Mouse (Mus musculus) neural tube, embryonic 15.5 days (tissue): ENCODE measurements at regions not wholly inside any gene's neighbourhood (a gene's known extent, or its start where the extent isn't known, plus 50 kb on each side); places are given as distances from the start of the nearest gene placed in this dataset.
A peak's percentile ranks its signal among the peaks of the same experiment; 100 is the strongest.

Experiments
- ATAC-seq: fragments of 200-750 bp; cut with Nextera tagmentation; 2 replicates; pipeline ENCODE4 v1.8.0; 2017; ENCODE audit warnings: mild to moderate bottlenecking, moderate TSS enrichment, moderate library complexity; ENCODE audit not compliant: low FRiP score
- H3K27ac ChIP-seq: fragments of 300-500 bp; sonication (generic); replicated peaks from 2 replicates; pipeline ENCODE4 v1.5.1; 2015; ENCODE audit warnings: mild to moderate bottlenecking, inconsistent platforms
- H3K27me3 ChIP-seq: fragments of 300-500 bp; sonication (generic); replicated peaks from 2 replicates; pipeline ENCODE4 v1.6.1; 2015; ENCODE audit warnings: inconsistent platforms
- H3K36me3 ChIP-seq: fragments of 300-500 bp; sonication (generic); 2 replicates; pipeline ENCODE4 v1.6.1; 2015; ENCODE audit warnings: inconsistent platforms
- H3K4me1 ChIP-seq: fragments of 300-500 bp; sonication (generic); 2 replicates; pipeline ENCODE4 v1.6.1; 2015; ENCODE audit warnings: inconsistent platforms
- H3K4me2 ChIP-seq: fragments of 300-500 bp; sonication (generic); 2 replicates; pipeline ENCODE4 v1.6.1; 2015; ENCODE audit warnings: inconsistent platforms, mild to moderate bottlenecking, moderate library complexity
- H3K4me3 ChIP-seq: fragments of 300-500 bp; sonication (generic); replicated peaks from 2 replicates; pipeline ENCODE4 v1.5.1; 2015; ENCODE audit warnings: mild to moderate bottlenecking, inconsistent platforms
- H3K9ac ChIP-seq: fragments of 300-500 bp; sonication (generic); replicated peaks from 2 replicates; pipeline ENCODE4 v1.6.1; 2015; ENCODE audit warnings: mild to moderate bottlenecking, inconsistent platforms
- H3K9me3 ChIP-seq: fragments of 300-500 bp; sonication (generic); replicated peaks from 2 replicates; pipeline ENCODE4 v1.6.1; 2016; ENCODE audit warnings: inconsistent platforms
- WGBS: fragments of 180-500 bp; shearing (Covaris S2); methylation state at CpG from one replicate; pipeline ENCODE4 v1.1.7; 2015; ENCODE audit warnings: mixed read lengths; 5-methylcytosine and 5-hydroxymethylcytosine counted together

GRCm38 (mm10) chr11:84760622-84761196 is 58.6 kb downstream of the Mrm1 start:
- Histone ChIP-seq H3K36me3 (no peaks in the 10 kb centered on the region), H3K4me2 (peak overlapping the region; percentile 46), H3K27ac (peak overlapping the region; percentile 64), H3K9me3 (0 out of 2 replicates have a peak, but pooled peaks cover 5% of the 10 kb centered on the region), H3K27me3 (0 out of 2 replicates have a peak, but pooled peaks cover 4% of the 10 kb centered on the region), H3K9ac (peak overlapping the region; percentile 4; the same call in 1 of the 2 replicates), H3K4me3 (peak overlapping the region; percentile 8; the same call in 1 of the 2 replicates), H3K4me1 (peaks cover 43% of the 10 kb centered on the region)
- peak; percentile 51; the same call in 1 of the 2 replicates for ATAC-seq
- 7% methylated on average over 15 of the region's 15 CpGs for WGBS

GRCm38 (mm10) chr11:84759478-84759986 is 59.8 kb downstream of the Mrm1 start:
- ATAC-seq: no peak
- Histone ChIP-seq H3K4me1 (peaks cover 32% of the 10 kb centered on the region), H3K27ac (no peak overlapping the region), H3K4me3 (no peak overlapping the region), H3K9ac (no peak overlapping the region), H3K27me3 (0 out of 2 replicates have a peak, but pooled peaks cover 4% of the 10 kb centered on the region), H3K36me3 (no peaks in the 10 kb centered on the region), H3K9me3 (0 out of 2 replicates have a peak, but pooled peaks cover 5% of the 10 kb centered on the region), H3K4me2 (no peak overlapping the region)
- whole genome bisulfite sequencing: 83% methylated on average over 5 of the region's 5 CpGs

- Histone ChIP-seq H3K9me3 (0 out of 2 replicates have a peak, but pooled peaks cover 5% of the 10 kb centered on the region), H3K36me3 (no peaks in the 10 kb centered on the region), H3K4me1 (peaks cover 5% of the 10 kb centered on the region), H3K9ac (no peak overlapping the region), H3K27me3 (0 out of 2 replicates have a peak, but pooled peaks cover under 1% of the 10 kb centered on the region), H3K4me3 (no peak overlapping the region), H3K27ac (no peak overlapping the region), H3K4me2 (no peak overlapping the region)
- no peak for ATAC-seq
- 67% methylated on average over 6 of the region's 6 CpGs for WGBS
Measured at GRCm38 (mm10) chr11:84752007-84752406, 67.3 kb downstream of the Mrm1 start.

- Histone ChIP-seq H3K9ac (no peak overlapping the region), H3K4me3 (no peak overlapping the region), H3K9me3 (no peaks in the 10 kb centered on the region), H3K36me3 (no peaks in the 10 kb centered on the region), H3K27me3 (0 out of 2 replicates have a peak, but pooled peaks cover 7% of the 10 kb centered on the region), H3K27ac (no peak overlapping the region), H3K4me2 (no peak overlapping the region), H3K4me1 (peaks cover 9% of the 10 kb centered on the region)
- no peak for ATAC-seq
- 46% methylated on average over 12 of the region's 12 CpGs for WGBS
Measured at GRCm38 (mm10) chr11:84749490-84750349, 69.6 kb downstream of the Mrm1 start.

GRCm38 (mm10) chr11:84738769-84739589 is 80.3 kb downstream of the Mrm1 start:
- no peak for ATAC-seq
- no peak overlapping the region for H3K9ac ChIP-seq
- H3K27ac ChIP-seq: no peak overlapping the region
- H3K36me3 ChIP-seq: no peaks in the 10 kb centered on the region
- H3K4me3 ChIP-seq: no peak overlapping the region
- peaks cover 7% of the 10 kb centered on the region; the same call in 1 of the 2 replicates for H3K4me1 ChIP-seq
- 21% methylated on average over 17 of the region's 17 CpGs for WGBS
- no peak overlapping the region for H3K4me2 ChIP-seq
- H3K9me3 ChIP-seq: no peaks in the 10 kb centered on the region
- 0 out of 2 replicates have a peak, but pooled peaks cover 3% of the 10 kb centered on the region for H3K27me3 ChIP-seq

GRCm38 (mm10) chr11:84738128-84738527 is 81.2 kb downstream of the Mrm1 start:
- no peak for ATAC-seq
- 0 out of 2 replicates have a peak, but pooled peaks cover 3% of the 10 kb centered on the region for H3K27me3 ChIP-seq
- no peak overlapping the region for H3K4me3 ChIP-seq
- no peak overlapping the region for H3K9ac ChIP-seq
- no peak overlapping the region for H3K4me2 ChIP-seq
- H3K9me3 ChIP-seq: no peaks in the 10 kb centered on the region
- 52% methylated on average over 3 of the region's 3 CpGs for WGBS
- H3K4me1 ChIP-seq: peaks cover 7% of the 10 kb centered on the region; the same call in 1 of the 2 replicates
- no peaks in the 10 kb centered on the region for H3K36me3 ChIP-seq
- H3K27ac ChIP-seq: no peak overlapping the region

- H3K27me3 ChIP-seq: 0 out of 2 replicates have a peak, but pooled peaks cover 3% of the 10 kb centered on the region
- WGBS: 45% methylated on average over 6 of the region's 6 CpGs
- no peak overlapping the region for H3K4me3 ChIP-seq
- no peak for ATAC-seq
- H3K36me3 ChIP-seq: no peaks in the 10 kb centered on the region
- H3K27ac ChIP-seq: no peak overlapping the region
- no peak overlapping the region for H3K4me2 ChIP-seq
- H3K4me1 ChIP-seq: peaks cover 5% of the 10 kb centered on the region; the same call in 1 of the 2 replicates
- no peaks in the 10 kb centered on the region for H3K9me3 ChIP-seq
- no peak overlapping the region for H3K9ac ChIP-seq
Measured at GRCm38 (mm10) chr11:84731890-84732289, 87.4 kb downstream of the Mrm1 start.

GRCm38 (mm10) chr11:84730218-84730617 is 89.1 kb downstream of the Mrm1 start:
- no peak for ATAC-seq
- H3K27me3 ChIP-seq: 0 out of 2 replicates have a peak, but pooled peaks cover 1% of the 10 kb centered on the region
- no peaks in the 10 kb centered on the region for H3K36me3 ChIP-seq
- no peak overlapping the region for H3K27ac ChIP-seq
- H3K4me1 ChIP-seq: peaks cover 16% of the 10 kb centered on the region
- WGBS: 23% methylated on average over 8 of the region's 8 CpGs
- no peak overlapping the region for H3K4me3 ChIP-seq
- H3K9ac ChIP-seq: no peak overlapping the region
- H3K4me2 ChIP-seq: no peak overlapping the region
- no peaks in the 10 kb centered on the region for H3K9me3 ChIP-seq

- no peak for ATAC-seq
- 9% methylated on average over 2 of the region's 2 CpGs for WGBS
- H3K4me3 ChIP-seq: no peak overlapping the region
- H3K27me3 ChIP-seq: 0 out of 2 replicates have a peak, but pooled peaks cover 2% of the 10 kb centered on the region
- H3K9ac ChIP-seq: no peak overlapping the region
- H3K27ac ChIP-seq: no peak overlapping the region
- no peaks in the 10 kb centered on the region for H3K9me3 ChIP-seq
- H3K4me2 ChIP-seq: no peak overlapping the region
- H3K36me3 ChIP-seq: no peaks in the 10 kb centered on the region
- peaks cover 24% of the 10 kb centered on the region for H3K4me1 ChIP-seq
Measured at GRCm38 (mm10) chr11:84729189-84729588, 90.1 kb downstream of the Mrm1 start.

GRCm38 (mm10) chr11:84725936-84726613 is 93.2 kb downstream of the Mrm1 start:
- no peak overlapping the region for H3K9ac ChIP-seq
- 25% methylated on average over 18 of the region's 18 CpGs for WGBS
- H3K4me1 ChIP-seq: peaks cover 35% of the 10 kb centered on the region
- no peaks in the 10 kb centered on the region for H3K36me3 ChIP-seq
- no peaks in the 10 kb centered on the region for H3K9me3 ChIP-seq
- peak; percentile 28 for ATAC-seq
- peak overlapping the region; percentile 59 for H3K27ac ChIP-seq
- H3K27me3 ChIP-seq: peaks cover 8% of the 10 kb centered on the region
- no peak overlapping the region for H3K4me3 ChIP-seq
- peak overlapping the region; percentile 13; the same call in 1 of the 2 replicates for H3K4me2 ChIP-seq
